Mouse (Mus musculus) MEL-GATA-1-ER (cell line): ENCODE data around the gene Rab37.

Experiments used
- DNase-seq: peaks from one replicate; pipeline ENCODE4 v3.0.0-alpha.2; 2012; ENCODE audit warnings: low read depth; ENCODE audit errors: extremely low read depth

The Rab37 gene

DNA sequence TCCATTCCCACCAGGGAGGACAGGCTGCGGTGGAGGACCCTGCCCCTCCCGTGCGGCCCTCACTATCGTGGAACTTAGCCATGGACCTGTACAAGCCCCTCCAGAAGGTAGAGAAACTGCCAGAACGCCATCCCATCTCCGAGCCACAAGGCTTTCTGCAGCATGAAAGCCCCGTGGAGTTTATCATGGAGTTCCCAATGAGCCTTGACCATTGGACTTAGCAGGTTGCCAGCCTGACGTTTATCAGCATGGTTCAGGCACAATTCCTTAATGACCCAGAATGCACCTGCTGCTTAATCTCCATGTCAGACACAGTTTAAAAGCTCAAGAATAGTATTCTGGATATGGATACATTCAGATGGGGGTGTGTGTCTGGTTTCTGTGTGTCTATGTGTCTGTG lies 6.2 kb upstream of the Rab37 start:
- DNase-seq: no peak

- no peak for DNase-seq
Measured at GRCm38 (mm10) chr11:115086213-115086612, 5.0 kb upstream of the Rab37 start.

GRCm38 (mm10) chr11:115089853-115090252 lies 1.4 kb upstream of the Rab37 start:
- DNase-seq: no peak

DNA sequence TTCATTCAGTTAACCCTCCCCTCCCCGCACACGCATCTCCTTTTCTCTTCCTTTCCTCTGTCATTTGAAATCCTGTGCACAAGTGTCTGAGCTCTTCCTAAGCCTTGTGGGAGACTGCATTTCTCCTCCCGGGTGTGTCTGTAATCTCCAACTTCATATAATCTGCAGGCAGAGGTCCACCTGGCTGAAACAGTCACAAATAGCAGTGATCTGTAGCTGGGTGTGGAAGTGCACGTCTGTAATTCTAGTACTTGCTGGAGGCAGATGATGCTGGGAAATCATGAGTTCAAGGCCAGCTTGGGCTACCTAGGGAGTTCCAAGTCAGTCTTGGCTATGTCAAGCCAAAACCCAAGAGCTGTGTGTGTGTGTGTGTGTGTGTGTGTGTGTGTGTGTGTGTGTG lies 909 bp downstream of the Rab37 start:
- no peak for DNase-seq

- DNase-seq: no peak
Measured at GRCm38 (mm10) chr11:115098203-115098932, 7.1 kb downstream of the Rab37 start.

GRCm38 (mm10) chr11:115099241-115099840 lies 8.1 kb downstream of the Rab37 start:
- no peak for DNase-seq

DNA sequence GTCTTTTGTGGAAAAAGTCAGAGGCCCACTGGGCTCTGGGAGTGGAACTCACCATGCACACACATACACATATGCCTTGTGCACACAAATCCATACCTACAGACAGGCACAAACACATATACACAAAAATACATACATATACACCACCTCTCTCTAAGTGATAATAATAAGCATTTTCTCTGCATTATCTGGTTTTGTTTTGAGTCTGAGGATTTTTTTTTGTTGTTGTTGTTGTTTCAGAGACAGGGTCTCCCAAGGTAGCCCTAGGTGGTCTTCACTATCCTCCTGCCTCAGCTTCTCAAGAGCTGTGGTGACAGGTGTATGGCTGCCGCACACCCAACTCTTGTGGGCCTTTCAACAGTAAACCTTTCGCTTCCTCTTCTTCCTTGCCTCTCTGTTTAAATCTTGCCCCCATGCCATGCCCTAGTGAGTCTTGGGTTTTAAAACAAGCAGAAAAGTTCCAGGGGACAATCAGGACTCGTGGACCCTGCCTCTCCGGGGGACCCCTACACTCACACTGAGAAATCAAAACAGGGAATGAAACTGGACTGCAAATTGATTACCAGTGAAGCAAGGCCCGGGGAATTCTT lies 8.9 kb downstream of the Rab37 start:
- no peak for DNase-seq

DNA sequence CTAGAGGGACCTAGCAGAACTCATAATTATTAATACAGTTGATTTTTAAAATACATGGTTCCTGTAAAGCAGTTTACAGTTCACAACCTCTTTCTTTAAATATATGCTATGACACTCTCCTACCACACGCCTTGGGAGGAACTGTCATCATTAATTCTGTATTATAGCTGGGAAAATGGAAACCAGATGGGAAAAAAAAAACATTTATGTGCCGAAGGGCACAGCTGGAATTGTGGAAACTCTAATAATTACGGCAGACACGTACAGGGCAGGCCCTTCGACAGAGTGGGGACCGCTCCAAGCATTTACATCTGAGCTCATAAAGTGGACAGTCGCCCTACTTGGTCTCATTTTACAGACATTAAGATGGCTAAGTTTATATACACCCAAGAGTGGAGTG lies 9.5 kb downstream of the Rab37 start:
- no peak for DNase-seq

DNA sequence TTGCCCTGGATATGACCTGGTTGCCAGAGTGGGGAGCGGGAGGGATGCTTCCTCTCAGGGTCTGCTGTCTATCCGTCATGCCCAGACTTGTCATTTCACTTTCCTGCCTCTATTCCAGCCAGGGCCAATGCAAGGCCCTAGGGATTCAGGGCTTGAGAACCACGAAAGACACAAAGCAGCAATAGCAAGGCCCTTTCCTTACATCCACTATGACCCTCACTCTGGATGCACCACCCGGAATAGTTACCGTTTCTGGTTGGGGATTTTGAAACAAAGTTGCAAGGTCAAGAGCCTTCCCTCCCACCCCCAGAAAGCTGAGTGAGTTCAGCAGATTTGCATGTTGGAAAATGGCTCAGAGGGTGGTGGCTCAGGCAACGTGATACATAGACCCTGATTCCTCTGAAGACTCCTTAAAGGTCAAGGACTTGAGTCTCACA lies 10.4 kb downstream of the Rab37 start:
- no peak for DNase-seq

DNA sequence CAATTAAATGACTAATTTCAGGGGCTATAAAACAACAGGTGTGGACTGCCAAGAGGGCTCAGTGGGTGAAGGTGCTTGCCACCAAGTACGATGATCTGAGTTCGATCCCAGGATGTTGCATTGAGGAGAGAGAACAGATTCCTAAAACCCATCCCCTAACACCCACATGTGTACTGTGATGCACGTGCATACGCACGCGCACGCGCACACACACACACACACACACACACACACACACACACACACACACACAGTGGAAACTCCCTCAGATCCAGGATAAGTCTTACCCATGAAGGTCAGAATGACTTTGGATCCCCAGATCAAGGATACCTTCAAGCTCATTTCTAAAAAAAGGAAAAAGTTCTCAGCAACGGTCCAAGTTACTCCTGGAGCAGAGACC lies 10.9 kb downstream of the Rab37 start:
- no peak for DNase-seq

GRCm38 (mm10) chr11:115103470-115104413 lies 12.5 kb downstream of the Rab37 start:
- DNase-seq: no peak

DNA sequence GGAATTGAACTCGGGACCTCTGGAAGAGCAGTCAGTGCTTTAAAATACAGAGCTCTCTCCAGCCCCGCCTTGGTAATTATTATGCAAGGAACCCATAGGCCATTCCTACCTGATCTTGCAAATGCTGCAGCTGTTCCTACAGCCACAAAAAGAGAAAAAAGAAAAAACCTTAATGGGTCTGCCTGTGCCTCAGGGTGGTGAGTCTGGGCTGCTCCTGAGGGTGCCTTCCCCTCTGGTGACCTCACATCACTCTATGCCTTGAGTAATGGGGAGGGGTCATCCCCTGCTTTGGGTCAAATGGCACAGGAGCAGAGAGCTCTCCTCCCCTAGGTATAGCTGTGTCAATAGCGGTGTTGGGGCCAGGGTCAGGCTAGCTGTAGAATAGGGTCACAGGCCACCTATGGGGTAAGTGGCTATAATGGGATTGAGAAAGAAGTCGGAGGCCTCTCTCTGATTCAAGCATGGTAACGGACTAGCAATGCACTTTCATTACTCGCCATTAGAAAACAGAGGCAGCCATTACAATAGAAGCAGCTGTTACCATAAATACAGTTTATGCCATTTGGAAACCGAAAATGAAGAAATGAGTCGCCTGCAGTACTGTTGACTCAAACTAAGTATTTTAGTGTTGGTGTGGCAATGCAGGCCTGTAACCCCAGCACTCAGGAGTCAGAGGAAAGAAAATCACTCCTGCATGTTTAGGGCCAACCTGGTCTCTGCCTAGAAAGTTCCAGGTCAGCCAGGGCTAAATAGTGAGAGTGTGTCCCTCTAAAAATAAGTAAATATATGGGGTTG lies 13.7 kb downstream of the Rab37 start:
- no peak for DNase-seq

DNA sequence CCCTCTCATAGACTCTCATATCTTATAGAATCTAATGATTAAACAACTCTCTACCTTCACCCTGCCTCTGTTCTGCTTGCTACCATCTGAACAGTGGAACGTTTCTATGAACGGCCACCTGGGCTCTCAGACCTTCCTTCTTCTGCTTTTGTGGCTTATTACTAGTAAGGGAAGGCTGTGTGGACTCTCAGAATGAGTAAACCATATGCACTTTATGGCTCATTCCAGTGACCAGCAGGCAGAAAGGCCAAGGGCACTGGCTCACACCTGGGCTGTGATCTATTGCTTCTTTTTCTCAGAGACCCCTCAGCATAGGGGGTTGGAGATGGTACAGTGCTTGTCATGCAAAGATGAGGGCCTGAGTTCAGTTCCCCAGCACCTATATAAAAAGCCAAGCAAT lies 15.4 kb downstream of the Rab37 start:
- DNase-seq: no peak

GRCm38 (mm10) chr11:115107403-115107916 lies 16.2 kb downstream of the Rab37 start:
- no peak for DNase-seq

DNA sequence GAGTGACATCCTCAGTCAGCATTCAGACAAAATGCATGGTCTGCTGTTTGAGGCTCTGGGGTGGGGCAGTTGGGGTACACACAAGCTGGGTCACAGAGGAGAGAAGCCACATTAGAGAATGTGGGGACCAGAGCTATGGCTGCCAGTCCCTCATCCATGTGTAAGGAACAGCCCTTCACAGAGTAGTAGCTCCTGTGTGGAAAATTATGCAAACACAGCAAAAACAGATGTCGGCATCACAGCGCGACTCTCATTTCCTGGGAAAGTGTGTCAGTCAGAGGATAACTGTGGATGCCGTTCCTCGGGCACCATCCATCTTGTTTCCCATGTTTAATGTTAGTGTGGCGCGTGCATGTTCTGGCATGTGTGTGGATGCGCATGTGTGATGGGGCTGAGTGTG lies 16.9 kb downstream of the Rab37 start:
- DNase-seq: no peak

- DNase-seq: no peak
Measured at GRCm38 (mm10) chr11:115110271-115110670, 19.0 kb downstream of the Rab37 start.

DNA sequence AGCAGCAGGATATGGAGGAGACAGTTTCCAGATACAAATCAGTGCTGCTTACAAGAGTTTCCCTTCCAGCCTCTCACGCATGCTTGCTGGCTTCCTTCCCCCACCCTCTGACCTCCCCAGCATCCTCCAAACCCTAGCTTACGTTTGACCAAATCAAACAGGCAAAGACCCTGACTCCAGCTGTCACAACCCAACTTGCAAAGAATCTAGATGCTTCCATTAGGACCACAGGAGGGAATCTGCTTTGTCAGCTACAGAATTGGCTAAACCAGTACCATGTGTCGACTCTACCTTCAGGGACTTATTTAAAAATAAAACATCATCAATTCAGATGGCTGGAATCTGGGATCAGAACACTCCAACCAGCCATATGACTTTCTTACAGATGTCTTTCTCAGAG lies 21.0 kb downstream of the Rab37 start:
- DNase-seq: no peak

- no peak for DNase-seq
Measured at GRCm38 (mm10) chr11:115119409-115119808, 28.2 kb downstream of the Rab37 start.

DNA sequence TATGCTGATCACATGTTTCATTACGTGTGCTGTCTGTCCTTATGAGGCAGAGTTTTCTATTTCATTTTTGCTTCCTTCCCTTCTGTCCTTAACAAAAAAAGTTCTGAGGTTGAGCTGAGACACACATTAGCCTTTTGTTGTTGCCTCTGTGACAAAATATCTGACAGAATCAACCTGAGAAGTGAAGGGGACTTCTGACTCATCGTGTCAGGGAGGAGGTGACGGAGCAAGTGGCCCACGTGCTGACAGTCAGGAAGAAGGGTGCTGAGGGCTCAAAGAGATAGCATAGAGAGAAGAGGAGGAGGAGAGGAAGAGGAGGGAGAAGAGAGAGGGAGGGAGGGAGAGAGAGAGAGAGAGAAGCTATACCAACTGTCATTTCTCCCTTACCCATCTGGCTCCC lies 37.3 kb downstream of the Rab37 start:
- DNase-seq: no peak

- DNase-seq: no peak
Measured at GRCm38 (mm10) chr11:115129508-115130126, 38.4 kb downstream of the Rab37 start.
